In genomic region chr5:36313353-36314079, GRCm38 (mm10) we compare ENCODE assay signal across 8 mouse cellular contexts.
A peak's percentile ranks its signal among the peaks of the same experiment; 100 is the strongest.
DNase-seq lines count a peak whose midpoint lies in the region; ATAC-seq and TF ChIP-seq lines count a peak whose summit lies in the region.

No protein-coding gene starts in this region.

- no peaks in the 10 kb centered on the region for H3K4me1 ChIP-seq in megakaryocyte, embryonic 14.5 days
- H3K4me1 ChIP-seq in hindbrain, embryonic 15.5 days (replicated peaks), result peaks cover 26% of the 10 kb centered on the region
- H3K4me1 ChIP-seq in neural tube, embryonic 11.5 days (ENCODE audit: control insufficient read depth, insufficient read depth, low read length), result peaks cover 19% of the 10 kb centered on the region; the same call in 1 of the 2 replicates

- no peak for ATAC-seq in megakaryocyte, adult 5-6 weeks (ENCODE audit: poor library complexity, severe bottlenecking)
- peak; percentile 40; the same call in 1 of the 2 replicates for ATAC-seq in hindbrain, embryonic 15.5 days (ENCODE audit: low FRiP score, low read depth)
- peak; percentile 48 for ATAC-seq in neural tube, embryonic 11.5 days (ENCODE audit: insufficient read depth, low FRiP score, low TSS enrichment)

- 27% methylated on average over 16 of the region's 16 CpGs for WGBS in hindbrain, embryonic 15.5 days
- 29% methylated on average over 16 of the region's 16 CpGs for WGBS in neural tube, embryonic 11.5 days

- H3K4me3 ChIP-seq in megakaryocyte, embryonic 14.5 days (replicated peaks), result peak overlapping the region; percentile 51
- H3K4me3 ChIP-seq in gastrocnemius, adult 2 months, result peak overlapping the region; percentile 31
- H3K4me3 ChIP-seq in hindbrain, embryonic 15.5 days, result no peak overlapping the region
- no peak overlapping the region for H3K4me3 ChIP-seq in neural tube, embryonic 11.5 days (ENCODE audit: low read depth, low read length)

- H3K9ac ChIP-seq in hindbrain, embryonic 15.5 days, result no peak overlapping the region; the same call in 1 of the 2 replicates
- peak overlapping the region; percentile 30; the same call in 1 of the 2 replicates for H3K9ac ChIP-seq in neural tube, embryonic 11.5 days (ENCODE audit: low read length)

- no peak for TF ChIP-seq CTCF in gastrocnemius, adult 2 months (IDR thresholded peaks at IDR 0.05)

- H3K4me2 ChIP-seq in hindbrain, embryonic 15.5 days, result 0 out of 2 replicates have a peak overlapping the region, but pooled peaks have one; percentile 17
- H3K4me2 ChIP-seq in neural tube, embryonic 11.5 days (ENCODE audit: low read depth), result 0 out of 2 replicates have a peak overlapping the region, but pooled peaks have one; percentile 4

- peak; percentile 47 for DNase-seq in gastrocnemius, adult 2 months
- peak; percentile 68 to 74 for DNase-seq in layer of hippocampus, postnatal 10 days (ENCODE audit: low spot score in 2 of 2)
- DNase-seq in neural tube, embryonic 11.5 days (ENCODE audit: low spot score), result peak; percentile 75
- no peak for DNase-seq in left cerebral cortex, postnatal 4 days
- no peak for DNase-seq in cerebellum, postnatal 25 days

- peaks cover 58% of the 10 kb centered on the region for H3K27me3 ChIP-seq in megakaryocyte, embryonic 14.5 days (replicated peaks)
- no peaks in the 10 kb centered on the region for H3K27me3 ChIP-seq in hindbrain, embryonic 15.5 days
- no peaks in the 10 kb centered on the region for H3K27me3 ChIP-seq in neural tube, embryonic 11.5 days (ENCODE audit: control insufficient read depth, insufficient read depth, low read length)

- intact Hi-C loops in gastrocnemius, adult 2 months (cut with DNase I), result no loop called here
- intact Hi-C loops in left cerebral cortex, postnatal 4 days (cut with DNase I), result no loop called here

- peak overlapping the region; percentile 68 for H3K27ac ChIP-seq in gastrocnemius, adult 2 months
- H3K27ac ChIP-seq in hindbrain, embryonic 15.5 days (replicated peaks), result peak overlapping the region; percentile 58
- H3K27ac ChIP-seq in neural tube, embryonic 11.5 days (ENCODE audit: low read depth, low read length), result peak overlapping the region; percentile 74; the same call in 1 of the 2 replicates

- no peaks in the 10 kb centered on the region for H3K36me3 ChIP-seq in megakaryocyte, embryonic 14.5 days (replicated peaks; ENCODE audit: low read length)
- H3K36me3 ChIP-seq in hindbrain, embryonic 15.5 days, result no peaks in the 10 kb centered on the region
- no peaks in the 10 kb centered on the region for H3K36me3 ChIP-seq in neural tube, embryonic 11.5 days (ENCODE audit: control insufficient read depth, insufficient read depth, low read length)

- H3K9me3 ChIP-seq in megakaryocyte, embryonic 14.5 days, result no peaks in the 10 kb centered on the region
- H3K9me3 ChIP-seq in hindbrain, embryonic 15.5 days, result no peaks in the 10 kb centered on the region
- no peaks in the 10 kb centered on the region for H3K9me3 ChIP-seq in neural tube, embryonic 11.5 days (ENCODE audit: control insufficient read depth, low read length)

Comparison
In these comparisons a context has a peak if more than half of its experiments do, and no peak if none do; other contexts are left out.
1. H3K4me3 ChIP-seq: peak in megakaryocyte, embryonic 14.5 days (single experiment) and gastrocnemius, adult 2 months (single experiment); none in hindbrain, embryonic 15.5 days (single experiment) and neural tube, embryonic 11.5 days (single experiment).
2. DNase-seq: peak in gastrocnemius, adult 2 months (single experiment), layer of hippocampus, postnatal 10 days (2 of 2) and neural tube, embryonic 11.5 days (single experiment); none in left cerebral cortex, postnatal 4 days (single experiment) and cerebellum, postnatal 25 days (0 of 2).
3. Peak in every context shown above with its lines, with median percentiles within 50 percentile points of each other: H3K27ac ChIP-seq.